Mouse (Mus musculus): ENCODE results near the gene Gm17361. TPM values are rescaled to one million over a fixed set of nuclear protein-coding genes. Genes with fewer than 3 reads are reported as not detected.
"Not testable (repeated sequence)": the region's sequence is repeated elsewhere in the genome, so short reads cannot be mapped to it uniquely, and the experiment has no call there.

The Gm17361 gene
- not detected in 2 replicates for polyA plus RNA-seq (2016; fragmentation: Nextera tagmentation; extraction: Ambion mirVana)

- H3K27ac ChIP-seq (replicated peaks); H3K9me3 ChIP-seq; H3K4me3 ChIP-seq; DNase-seq (ENCODE audit: low spot score); H3K4me1 ChIP-seq; H3K36me3 ChIP-seq (replicated peaks); H3K27me3 ChIP-seq (replicated peaks; ENCODE audit: low read depth, poor library complexity, severe bottlenecking): not testable (repeated sequence)
- WGBS = no CpG with 5 or more reads among the region's 4 CpGs
These were observed at the start of gene Gm17361 for GRCm38 (mm10) chrX:125003863-125004262. Gm17361 (plus strand) TSS chrX:125004163.
